Mouse (Mus musculus): ENCODE data around the gene Shd. TPM values are rescaled to one million over a fixed set of nuclear protein-coding genes. Genes with fewer than 3 reads are reported as not detected.
A peak's percentile ranks its signal among the peaks of the same experiment; 100 is the strongest.

Shd gene
- polyA plus RNA-seq, 1 experiment from 2014 or later: 11.9 TPM

DNA sequence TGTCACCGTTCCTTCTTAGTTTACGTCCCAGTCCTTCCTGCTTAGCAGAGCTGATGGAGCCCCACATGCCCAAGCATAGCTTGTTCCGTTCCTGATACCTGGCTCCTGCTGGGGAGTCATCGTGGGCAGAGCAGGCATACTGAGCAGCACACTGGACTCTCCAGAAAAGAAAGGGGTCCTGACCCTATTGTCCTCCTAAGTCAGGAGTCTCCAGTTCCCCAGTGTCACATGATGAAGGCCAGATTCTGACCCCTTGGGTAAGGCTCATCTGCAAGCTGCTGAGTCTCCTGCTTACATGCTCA lies 52.7 kb downstream of the Shd start:
- Histone ChIP-seq H3K27me3 (ENCODE audit: control insufficient read depth, insufficient read depth, low read length) (no peaks in the 10 kb centered on the region), H3K36me3 (ENCODE audit: control insufficient read depth, insufficient read depth, low read length) (peaks cover 12% of the 10 kb centered on the region; the same call in 1 of the 2 replicates), H3K4me1 (ENCODE audit: control insufficient read depth, insufficient read depth, low read length) (peaks cover 49% of the 10 kb centered on the region), H3K9me3 (replicated peaks; ENCODE audit: control insufficient read depth, low read length) (no peaks in the 10 kb centered on the region), H3K27ac (ENCODE audit: low read depth, low read length) (no peak overlapping the region), H3K9ac (ENCODE audit: low read depth, low read length) (no peak overlapping the region), H3K4me3 (ENCODE audit: low read depth, low read length) (no peak overlapping the region), H3K4me2 (no peak overlapping the region)
- ATAC-seq (replicated peaks; ENCODE audit: insufficient number of reproducible peaks, low FRiP score, low TSS enrichment): no peak
- WGBS (ENCODE audit: insufficient replicate concordance): 88% methylated on average over 4 of the region's 4 CpGs

DNA sequence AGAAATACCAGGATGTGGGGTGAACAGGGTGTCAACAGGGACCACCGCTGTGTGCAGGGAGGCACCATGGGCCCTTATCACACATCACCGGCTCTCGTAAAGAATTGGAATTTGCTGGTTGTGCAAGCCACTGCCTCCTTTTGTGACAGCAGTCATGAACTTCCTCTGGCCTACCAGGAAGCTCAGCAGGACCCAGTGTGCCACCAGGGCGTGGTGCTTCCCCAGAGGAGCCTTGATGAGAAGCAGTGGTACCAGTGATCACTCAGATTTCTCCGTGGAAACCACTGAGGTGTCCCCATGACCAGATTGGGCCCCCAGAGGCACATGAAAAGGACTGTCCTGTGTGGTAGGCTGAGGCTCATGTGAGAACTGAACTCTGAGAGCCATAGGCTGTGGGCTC lies 53.1 kb downstream of the Shd start:
- Histone ChIP-seq H3K4me3 (ENCODE audit: low read depth, low read length) (no peak overlapping the region), H3K27ac (ENCODE audit: low read depth, low read length) (no peak overlapping the region), H3K36me3 (ENCODE audit: control insufficient read depth, insufficient read depth, low read length) (peaks cover 9% of the 10 kb centered on the region), H3K4me1 (ENCODE audit: control insufficient read depth, insufficient read depth, low read length) (peaks cover 49% of the 10 kb centered on the region), H3K4me2 (no peak overlapping the region), H3K9ac (ENCODE audit: low read depth, low read length) (no peak overlapping the region), H3K9me3 (replicated peaks; ENCODE audit: control insufficient read depth, low read length) (no peaks in the 10 kb centered on the region), H3K27me3 (ENCODE audit: control insufficient read depth, insufficient read depth, low read length) (no peaks in the 10 kb centered on the region)
- no peak for ATAC-seq (replicated peaks; ENCODE audit: insufficient number of reproducible peaks, low FRiP score, low TSS enrichment)
- 48% methylated on average over 5 of the region's 5 CpGs for WGBS (ENCODE audit: insufficient replicate concordance)

DNA sequence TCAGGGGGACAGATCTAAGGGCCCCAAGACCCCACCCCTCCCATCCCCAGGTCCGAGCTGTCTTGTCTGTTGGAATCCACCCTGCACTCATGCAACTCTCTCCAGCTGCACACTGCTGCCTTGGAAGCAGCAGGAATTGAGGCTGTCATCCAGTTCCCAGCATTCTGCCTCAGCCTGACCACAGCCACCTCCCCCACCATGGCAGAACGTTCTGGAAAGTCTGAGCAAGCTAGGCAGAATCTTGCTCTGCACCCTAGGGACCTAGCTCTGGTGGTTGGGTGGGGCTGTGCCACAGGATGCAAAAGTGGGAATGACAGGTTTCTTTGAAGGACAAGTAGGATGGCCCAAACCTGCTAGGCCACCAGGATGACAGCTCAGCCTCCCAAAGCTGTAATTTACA lies 54.2 kb downstream of the Shd start:
- Histone ChIP-seq H3K27ac (ENCODE audit: low read depth, low read length) (no peak overlapping the region), H3K9ac (ENCODE audit: low read depth, low read length) (no peak overlapping the region; the same call in 1 of the 2 replicates), H3K4me1 (ENCODE audit: control insufficient read depth, insufficient read depth, low read length) (peaks cover 49% of the 10 kb centered on the region), H3K4me2 (no peak overlapping the region), H3K9me3 (replicated peaks; ENCODE audit: control insufficient read depth, low read length) (no peaks in the 10 kb centered on the region), H3K36me3 (ENCODE audit: control insufficient read depth, insufficient read depth, low read length) (peaks cover 8% of the 10 kb centered on the region), H3K4me3 (ENCODE audit: low read depth, low read length) (no peak overlapping the region), H3K27me3 (ENCODE audit: control insufficient read depth, insufficient read depth, low read length) (no peaks in the 10 kb centered on the region)
- WGBS (ENCODE audit: insufficient replicate concordance): 49% methylated on average over 2 of the region's 2 CpGs
- ATAC-seq (replicated peaks; ENCODE audit: insufficient number of reproducible peaks, low FRiP score, low TSS enrichment): no peak

DNA sequence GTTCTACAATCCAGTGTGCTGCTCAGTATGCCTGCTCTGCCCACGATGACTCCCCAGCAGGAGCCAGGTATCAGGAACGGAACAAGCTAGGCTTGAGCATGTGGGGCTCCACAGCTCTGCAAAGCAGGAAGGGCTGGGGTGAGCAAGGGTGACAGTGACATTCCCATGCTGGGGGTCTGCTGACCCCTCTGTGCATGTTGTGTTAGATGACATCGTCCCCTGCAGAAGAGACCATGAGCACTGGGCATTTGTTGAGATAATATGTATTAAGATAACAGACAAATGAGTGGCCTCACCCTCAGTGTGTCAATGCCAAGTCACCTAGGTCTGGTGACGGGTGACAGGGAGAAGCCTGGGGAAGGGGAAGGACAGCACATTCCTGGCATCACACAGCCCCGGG lies 54.7 kb downstream of the Shd start:
- Histone ChIP-seq H3K36me3 (ENCODE audit: control insufficient read depth, insufficient read depth, low read length) (peaks cover 11% of the 10 kb centered on the region), H3K27me3 (ENCODE audit: control insufficient read depth, insufficient read depth, low read length) (no peaks in the 10 kb centered on the region), H3K27ac (ENCODE audit: low read depth, low read length) (0 out of 2 replicates have a peak overlapping the region, but pooled peaks have one; percentile 35), H3K9ac (ENCODE audit: low read depth, low read length) (0 out of 2 replicates have a peak overlapping the region, but pooled peaks have one; percentile 28), H3K4me1 (ENCODE audit: control insufficient read depth, insufficient read depth, low read length) (peaks cover 49% of the 10 kb centered on the region), H3K4me2 (no peak overlapping the region), H3K9me3 (replicated peaks; ENCODE audit: control insufficient read depth, low read length) (no peaks in the 10 kb centered on the region), H3K4me3 (ENCODE audit: low read depth, low read length) (no peak overlapping the region)
- ATAC-seq (replicated peaks; ENCODE audit: insufficient number of reproducible peaks, low FRiP score, low TSS enrichment): no peak
- 47% methylated on average over 5 of the region's 5 CpGs for WGBS (ENCODE audit: insufficient replicate concordance)

Other genes starting within 250 kb of the Shd start
- gene Adgre4, start 220.5 kb upstream of the Shd start, polyA plus RNA-seq (2014; fragmentation: Nextera tagmentation; extraction: Ambion mirVana): 0.17 TPM in 1 of 2 replicates, not detected in the other
- gene Zfp119a, start 91.5 kb upstream of the Shd start, polyA plus RNA-seq (2014; fragmentation: Nextera tagmentation; extraction: Ambion mirVana): 6.2 and 7.7 TPM in 2 replicates
- 9.4 and 9.6 TPM in 2 replicates for gene Zfp959, start 78.4 kb upstream of the Shd start, polyA plus RNA-seq (2014; fragmentation: Nextera tagmentation; extraction: Ambion mirVana)
- 3.6 and 4.1 TPM in 2 replicates for gene Zfp119b, start 21.0 kb upstream of the Shd start, polyA plus RNA-seq (2014; fragmentation: Nextera tagmentation; extraction: Ambion mirVana)
- 0.19 and 0.20 TPM in 2 replicates for gene Ebi3, start 17.8 kb upstream of the Shd start, polyA plus RNA-seq (2014; fragmentation: Nextera tagmentation; extraction: Ambion mirVana)
- 15.5 and 18.1 TPM in 2 replicates for gene Yju2, start 11.4 kb upstream of the Shd start, polyA plus RNA-seq (2014; fragmentation: Nextera tagmentation; extraction: Ambion mirVana)
- 5.0 and 5.2 TPM in 2 replicates for gene Fsd1, start 16.0 kb downstream of the Shd start, polyA plus RNA-seq (2014; fragmentation: Nextera tagmentation; extraction: Ambion mirVana)
- gene Stap2, start 35.1 kb downstream of the Shd start, polyA plus RNA-seq (2014; fragmentation: Nextera tagmentation; extraction: Ambion mirVana): 7.2 and 8.1 TPM in 2 replicates
- 67.6 and 68.3 TPM in 2 replicates for gene Mpnd, start 35.2 kb downstream of the Shd start, polyA plus RNA-seq (2014; fragmentation: Nextera tagmentation; extraction: Ambion mirVana)
- gene Sh3gl1, start 66.2 kb downstream of the Shd start, polyA plus RNA-seq (2014; fragmentation: Nextera tagmentation; extraction: Ambion mirVana): 89.9 and 90.6 TPM in 2 replicates
- gene Chaf1a, start 70.0 kb downstream of the Shd start, polyA plus RNA-seq (2014; fragmentation: Nextera tagmentation; extraction: Ambion mirVana): 13.4 and 13.5 TPM in 2 replicates
- gene Ubxn6, start 104.6 kb downstream of the Shd start, polyA plus RNA-seq (2014; fragmentation: Nextera tagmentation; extraction: Ambion mirVana): 37.3 and 39.4 TPM in 2 replicates
- 77.2 and 82.9 TPM in 2 replicates for gene Hdgfl2, start 109.2 kb downstream of the Shd start, polyA plus RNA-seq (2014; fragmentation: Nextera tagmentation; extraction: Ambion mirVana)
- gene Plin4, start 139.3 kb downstream of the Shd start, polyA plus RNA-seq (2014; fragmentation: Nextera tagmentation; extraction: Ambion mirVana): 0.10 and 0.11 TPM in 2 replicates
- gene Plin5, start 147.1 kb downstream of the Shd start, polyA plus RNA-seq (2014; fragmentation: Nextera tagmentation; extraction: Ambion mirVana): 0.18 and 0.33 TPM in 2 replicates
- not detected in 2 replicates for gene Lrg1, start 151.5 kb downstream of the Shd start, polyA plus RNA-seq (2014; fragmentation: Nextera tagmentation; extraction: Ambion mirVana)
- gene Sema6b, start 169.9 kb downstream of the Shd start, polyA plus RNA-seq (2014; fragmentation: Nextera tagmentation; extraction: Ambion mirVana): 0.11 and 0.33 TPM in 2 replicates
- gene Tnfaip8l1, start 192.0 kb downstream of the Shd start, polyA plus RNA-seq (2014; fragmentation: Nextera tagmentation; extraction: Ambion mirVana): 4.7 and 6.0 TPM in 2 replicates
- gene Mydgf, start 213.5 kb downstream of the Shd start, polyA plus RNA-seq (2014; fragmentation: Nextera tagmentation; extraction: Ambion mirVana): 78.6 and 87.8 TPM in 2 replicates
- 21.4 and 23.2 TPM in 2 replicates for gene Dpp9, start 248.4 kb downstream of the Shd start, polyA plus RNA-seq (2014; fragmentation: Nextera tagmentation; extraction: Ambion mirVana)

Data from heart, embryonic 11.5 days (tissue).